ENCODE assay signal across 9 mouse cellular contexts in genomic region chr6:87882816-87883215, GRCm38 (mm10). TPM values are rescaled to one million over a fixed set of nuclear protein-coding genes. Genes with fewer than 3 reads are reported as not detected.
DNase-seq lines count a peak whose midpoint lies in the region; ATAC-seq and TF ChIP-seq lines count a peak whose summit lies in the region.
"Had no signal": no experiment of that assay in that cellular context is flagged by ENCODE, and none has a peak within 500 bp of the region (broad histone marks: within the 10 kb centered on the region; RNA-seq: fewer than 3 reads in every experiment).

No protein-coding gene starts in this region.

- 68% methylated on average over 4 of the region's 4 CpGs for WGBS in kidney, adult 2 months

- H3K36me3 ChIP-seq in kidney, adult 2 months (ENCODE audit: control insufficient read depth, insufficient read depth, low read length), result no peaks in the 10 kb centered on the region

- no peak overlapping the region for H3K4me3 ChIP-seq in kidney, adult 2 months (ENCODE audit: insufficient read depth, low read depth, low read length)

- DNase-seq in retina, postnatal 1 day, result peak; percentile 6
- no peak for DNase-seq in retina, embryonic 14.5 days (ENCODE audit: low spot score)
- peak; percentile 85 for DNase-seq in left cerebral cortex, adult 11 months (ENCODE audit: low spot score)
- peak; percentile 66 for DNase-seq in right cerebral cortex, postnatal 4 days
- DNase-seq in kidney, adult 2 months, result no peak
- DNase-seq in cerebellum, postnatal 25 days, result no peak
- no peak for DNase-seq in urinary bladder, adult 18-20 months (ENCODE audit: low spot score in 2 of 2)
- DNase-seq: kidney, postnatal 14 days had no signal

- no peaks in the 10 kb centered on the region for H3K27me3 ChIP-seq in kidney, adult 2 months (replicated peaks; ENCODE audit: control insufficient read depth, insufficient read depth, low read length)

- no peak for TF ChIP-seq CTCF in kidney, adult 2 months (conservative IDR thresholded peaks at IDR 0.05; ENCODE audit: insufficient read depth, insufficient read length, low read depth, low read length)

- ATAC-seq in common myeloid progenitor, adult 5-6 weeks (replicated peaks; ENCODE audit: low read depth, poor library complexity, severe bottlenecking), result peak; percentile 66

- peaks cover 8% of the 10 kb centered on the region; the same call in 1 of the 2 replicates for H3K4me1 ChIP-seq in kidney, adult 2 months (ENCODE audit: control insufficient read depth, insufficient read depth, low read length)

- TF ChIP-seq POLR2A in kidney, adult 2 months (IDR thresholded peaks at IDR 0.05; ENCODE audit: low read depth, low read length), result no peak

- H3K27ac ChIP-seq in kidney, adult 2 months (ENCODE audit: insufficient read depth, low read depth, low read length), result no peak overlapping the region

RNA-seq across cellular contexts. Expression of gene Copg1, which starts 4.8 kb away (rescaled TPM):
- 54.9 and 59.2 TPM in 2 replicates for total RNA-seq in common myeloid progenitor, adult 5-6 weeks (2017)
- polyA plus RNA-seq in kidney, adult 2 months (2012; rRNA removed), result 35.5 and 41.4 TPM in 2 replicates

RNA-seq across cellular contexts. Expression of gene Hmces, which starts 30.9 kb away (rescaled TPM):
- total RNA-seq in common myeloid progenitor, adult 5-6 weeks (2017), result 44.9 and 47.6 TPM in 2 replicates
- polyA plus RNA-seq in kidney, adult 2 months (2012; rRNA removed), result 19.8 and 21.2 TPM in 2 replicates

RNA-seq across cellular contexts. Expression of gene Cnbp, which starts 31.9 kb away (rescaled TPM):
- 1,356 and 1,403 TPM in 2 replicates for total RNA-seq in common myeloid progenitor, adult 5-6 weeks (2017)
- 175 and 184 TPM in 2 replicates for polyA plus RNA-seq in kidney, adult 2 months (2012; rRNA removed)

RNA-seq across cellular contexts. Expression of gene Isy1, which starts 44.2 kb away (rescaled TPM):
- total RNA-seq in common myeloid progenitor, adult 5-6 weeks (2017), result 140 and 162 TPM in 2 replicates
- polyA plus RNA-seq in kidney, adult 2 months (2012; rRNA removed), result 14.1 and 18.4 TPM in 2 replicates

RNA-seq across cellular contexts. Expression of gene Gm45140, which starts 47.2 kb away (rescaled TPM):
- 16.3 and 25.1 TPM in 2 replicates for total RNA-seq in common myeloid progenitor, adult 5-6 weeks (2017)
- 0.53 and 0.77 TPM in 2 replicates for polyA plus RNA-seq in kidney, adult 2 months (2012; rRNA removed)

Comparison
In these comparisons a context has a peak if more than half of its experiments do, and no peak if none do; other contexts are left out.
1. DNase-seq: peak in retina, postnatal 1 day (single experiment), left cerebral cortex, adult 11 months (single experiment) and right cerebral cortex, postnatal 4 days (single experiment); none in retina, embryonic 14.5 days (single experiment), kidney, adult 2 months (single experiment), cerebellum, postnatal 25 days (0 of 2) and urinary bladder, adult 18-20 months (0 of 2).